Mouse (Mus musculus): Measurements from ENCODE around the gene Mrgprf. TPM values are rescaled to one million over a fixed set of nuclear protein-coding genes. Genes with fewer than 3 reads are reported as not detected.

The Mrgprf gene
- total and polyA plus RNA-seq, 3 experiments, result not detected

DNA sequence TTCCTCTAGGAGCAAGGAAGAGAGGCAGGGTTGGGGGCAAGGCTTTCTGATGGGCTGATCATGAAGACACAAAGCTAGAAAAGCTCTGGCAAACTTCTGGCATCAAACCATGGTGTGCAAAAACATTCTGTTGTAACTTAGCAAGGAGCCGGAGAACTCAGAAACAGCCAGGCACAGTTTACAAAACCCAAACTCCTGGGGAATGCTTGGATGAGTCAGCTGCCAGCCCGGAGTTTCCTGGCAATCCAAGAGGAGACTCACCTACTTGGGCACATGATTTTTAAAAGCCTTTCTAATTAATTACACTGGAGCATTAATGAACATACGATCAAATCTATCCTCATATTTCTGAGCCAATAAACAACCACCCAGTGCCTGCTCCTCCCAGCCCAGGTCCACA is 11.5 kb downstream of the Mrgprf start:
- H3K36me3 ChIP-seq (ENCODE audit: control insufficient read depth in 1 of 2, insufficient read depth in 2 of 2, low read length in 2 of 2), result no peaks in the 10 kb centered on the region
- no peak overlapping the region for H3K9ac ChIP-seq (ENCODE audit: control insufficient read depth, low read depth, low read length, poor library complexity, severe bottlenecking)
- H3K79me2 ChIP-seq (ENCODE audit: control insufficient read depth, insufficient read depth, low read length, poor library complexity), result no peaks in the 10 kb centered on the region
- H3K4me3 ChIP-seq (ENCODE audit: control insufficient read depth in 1 of 2, insufficient read depth in 1 of 2, low read depth in 2 of 2, low read length in 2 of 2), result no peak overlapping the region
- TF ChIP-seq NRF1 (IDR thresholded peaks at IDR 0.05; ENCODE audit: insufficient read depth, low read depth, low read length, poor library complexity, severe bottlenecking) (no peak), SMC3 (IDR thresholded peaks at IDR 0.05; ENCODE audit: low read depth, low read length) (no peak), TAL1 (IDR thresholded peaks at IDR 0.05; ENCODE audit: low read length) (no peak), NELFE (IDR thresholded peaks at IDR 0.05; ENCODE audit: low read depth, low read length) (no peak), ZC3H11A (IDR thresholded peaks at IDR 0.05; ENCODE audit: low read depth, low read length) (no peak), MAFK (IDR thresholded peaks at IDR 0.05; ENCODE audit: borderline replicate concordance, low read depth, low read length) (no peak), TBP (IDR thresholded peaks at IDR 0.05; ENCODE audit: low read depth, low read length) (no peak), MAZ (IDR thresholded peaks at IDR 0.05; ENCODE audit: low read depth, low read length) (no peak), ZMIZ1 (IDR thresholded peaks at IDR 0.05; ENCODE audit: low read depth, low read length) (no peak), ZNF384 (IDR thresholded peaks at IDR 0.05; ENCODE audit: low read depth, low read length) (no peak), E2F4 (IDR thresholded peaks at IDR 0.05; ENCODE audit: borderline replicate concordance, low read depth, low read length) (no peak), MXI1 (IDR thresholded peaks at IDR 0.05; ENCODE audit: low read depth, low read length) (no peak), MEF2A (IDR thresholded peaks at IDR 0.05; ENCODE audit: extremely low read depth, insufficient replicate concordance, low read depth, low read length, poor library complexity, severe bottlenecking) (no peak)
- H3K27ac ChIP-seq (ENCODE audit: control insufficient read depth, low read depth, low read length), result no peak overlapping the region
- DNase-seq (ENCODE audit: low read depth, low spot score), result no peak
- H3K9me3 ChIP-seq (replicated peaks; ENCODE audit: insufficient read depth, low read length), result no peaks in the 10 kb centered on the region
- no peaks in the 10 kb centered on the region for H3K27me3 ChIP-seq (ENCODE audit: control insufficient read depth in 1 of 2, insufficient read depth in 2 of 2, low read length in 2 of 2)
- H3K4me1 ChIP-seq (ENCODE audit: control insufficient read depth in 1 of 2, insufficient read depth in 2 of 2, low read length in 2 of 2), result no peaks in the 10 kb centered on the region

DNA sequence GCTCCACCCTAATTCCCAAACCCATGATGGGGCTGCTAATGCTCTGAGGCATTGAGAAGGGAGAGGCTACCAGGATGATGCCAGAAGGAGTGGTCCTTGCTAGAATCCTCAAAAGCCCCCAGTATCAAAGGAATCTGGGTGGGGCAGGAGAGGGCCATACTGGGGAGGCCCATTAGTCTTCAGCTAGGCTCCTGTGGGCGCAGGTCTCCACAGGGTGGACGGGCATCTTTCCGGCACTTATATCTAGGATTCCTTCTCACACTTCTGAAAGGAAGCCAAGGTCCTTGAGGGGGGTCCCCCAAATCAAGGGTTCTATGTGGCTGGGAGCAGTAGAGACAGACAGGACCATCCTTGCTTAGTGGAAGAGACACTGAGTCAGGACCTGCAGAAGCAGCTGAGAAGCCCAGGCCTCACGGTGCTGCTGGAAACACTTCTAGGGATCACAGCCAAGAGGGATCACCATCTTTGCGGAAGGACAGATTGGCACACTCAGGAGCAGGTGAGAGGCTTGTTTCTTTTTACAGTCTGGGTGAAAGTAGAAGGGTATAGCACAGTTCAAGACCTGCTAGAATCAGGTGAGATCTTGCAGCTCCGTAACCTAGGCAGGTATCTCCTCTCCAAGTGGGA is 14.3 kb downstream of the Mrgprf start, which contains the start of gene Mrgprd:
Mrgprd (plus strand) TSS at position 51 of the 627 bp plus-strand sequence.
- H3K9ac ChIP-seq (ENCODE audit: control insufficient read depth, low read depth, low read length, poor library complexity, severe bottlenecking), result no peak within 1 kb of the TSS
- TF ChIP-seq CHD1 (IDR thresholded peaks at IDR 0.05; ENCODE audit: low read depth, low read length), result no peak
- no peak for TF ChIP-seq CHD2 (IDR thresholded peaks at IDR 0.05; ENCODE audit: low read length)
- TF ChIP-seq MEF2A (IDR thresholded peaks at IDR 0.05; ENCODE audit: extremely low read depth, insufficient replicate concordance, low read depth, low read length, poor library complexity, severe bottlenecking), result no peak
- no peak for TF ChIP-seq MYC (IDR thresholded peaks at IDR 0.05; ENCODE audit: low read depth, low read length)
- no peak for TF ChIP-seq MAFK (IDR thresholded peaks at IDR 0.05; ENCODE audit: borderline replicate concordance, low read depth, low read length)
- H3K4me3 ChIP-seq (ENCODE audit: control insufficient read depth in 1 of 2, insufficient read depth in 1 of 2, low read depth in 2 of 2, low read length in 2 of 2), result no peak within 1 kb of the TSS
- DNase-seq (ENCODE audit: low read depth, low spot score), result no peak
- H3K9me3 ChIP-seq (replicated peaks; ENCODE audit: insufficient read depth, low read length), result no peaks in the 10 kb centered on the region
- H3K79me2 ChIP-seq (ENCODE audit: control insufficient read depth, insufficient read depth, low read length, poor library complexity), result no peaks in the 10 kb centered on the region
- no peaks in the 10 kb centered on the region for H3K4me1 ChIP-seq (ENCODE audit: control insufficient read depth in 1 of 2, insufficient read depth in 2 of 2, low read length in 2 of 2)
- H3K36me3 ChIP-seq (ENCODE audit: control insufficient read depth in 1 of 2, insufficient read depth in 2 of 2, low read length in 2 of 2), result no peaks in the 10 kb centered on the region
- H3K27me3 ChIP-seq (ENCODE audit: control insufficient read depth in 1 of 2, insufficient read depth in 2 of 2, low read length in 2 of 2), result no peaks in the 10 kb centered on the region
- no peak within 1 kb of the TSS for H3K27ac ChIP-seq (ENCODE audit: control insufficient read depth, low read depth, low read length)
